Mouse (Mus musculus): ENCODE measurements around the gene Itpka.

- no peak for TF ChIP-seq CTCF (conservative IDR thresholded peaks at IDR 0.05; ENCODE audit: low read length)
- no peak for TF ChIP-seq NANOG (IDR thresholded peaks at IDR 0.05; ENCODE audit: borderline replicate concordance, low read length)
Measured at GRCm38 (mm10) chr2:119762276-119762675, 20.1 kb downstream of the Itpka start.

All from E14TG2a.4 (cell line).